Mouse (Mus musculus): ENCODE measurements at regions not wholly inside any gene's neighbourhood (a gene's known extent, or its start where the extent isn't known, plus 50 kb on each side); places are given as distances from the start of the nearest gene placed in this dataset.

DNA sequence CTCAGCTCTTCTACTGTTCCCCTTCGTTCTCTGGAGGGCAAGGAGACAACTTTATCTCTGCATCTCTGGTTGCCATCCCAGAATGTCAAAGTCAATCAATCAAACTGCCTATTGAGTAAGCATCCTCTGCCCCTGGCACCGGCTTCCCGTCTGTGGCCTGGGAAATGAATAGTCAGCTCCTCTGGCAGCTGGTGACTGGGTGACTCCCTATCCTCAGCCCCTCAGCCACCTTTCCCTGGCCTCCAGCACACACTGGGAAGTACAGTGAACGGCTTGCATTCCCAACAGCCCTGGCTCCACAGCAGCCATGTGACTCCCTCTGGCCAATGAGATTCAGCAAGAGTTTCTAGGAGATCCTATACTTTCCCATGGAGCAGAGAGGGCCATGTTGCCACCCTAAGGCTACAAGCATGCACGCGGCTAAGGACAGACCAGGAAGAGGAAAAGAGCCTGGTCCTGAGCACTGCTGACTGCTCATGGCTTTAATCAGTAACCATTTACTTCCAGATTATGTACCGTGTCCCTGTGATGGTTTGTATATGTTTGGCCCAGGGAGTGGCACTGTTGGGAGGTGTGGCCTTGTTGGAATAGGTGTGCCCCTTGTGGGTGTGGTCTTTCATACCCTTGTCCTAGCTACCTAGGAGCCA, 119.6 kb downstream of the Inhbb start:
- no peak for TF ChIP-seq CTCF (IDR thresholded peaks at IDR 0.05; ENCODE audit: low read depth, low read length)
- TF ChIP-seq POLR2A (IDR thresholded peaks at IDR 0.05; ENCODE audit: extremely low read depth, insufficient read depth, low read length) = no peak
